Mouse (Mus musculus) stomach, embryonic 16.5 days (tissue): ENCODE data around the gene Sidt1. TPM values are rescaled to one million over a fixed set of nuclear protein-coding genes. Genes with fewer than 3 reads are reported as not detected.

Experiments
- ATAC-seq: fragments of 200-750 bp; cut with Nextera tagmentation; 2 replicates; pipeline ENCODE4 v1.8.0; 2017; ENCODE audit warnings: moderate number of reproducible peaks, moderate TSS enrichment; ENCODE audit not compliant: insufficient read depth, low FRiP score
- H3K27ac ChIP-seq: fragments of 300-500 bp; sonication (generic); 2 replicates; pipeline ENCODE4 v1.5.1; 2014; ENCODE audit warnings: low read length
- H3K27me3 ChIP-seq: fragments of 300-500 bp; sonication (generic); 2 replicates; pipeline ENCODE4 v1.6.1; 2014; ENCODE audit warnings: low read length, control low read depth, mixed read lengths; ENCODE audit not compliant: control insufficient read depth, insufficient read depth
- H3K36me3 ChIP-seq: fragments of 300-500 bp; sonication (generic); 2 replicates; pipeline ENCODE4 v1.6.1; 2014; ENCODE audit warnings: low read length; ENCODE audit not compliant: control insufficient read depth, insufficient read depth
- H3K4me1 ChIP-seq: fragments of 300-500 bp; sonication (generic); 2 replicates; pipeline ENCODE4 v1.6.1; 2014; ENCODE audit warnings: low read length, control low read depth, mixed read lengths; ENCODE audit not compliant: control insufficient read depth, insufficient read depth
- H3K4me2 ChIP-seq: fragments of 300-500 bp; sonication (generic); 2 replicates; pipeline ENCODE4 v1.6.1; 2014; ENCODE audit warnings: low read depth, low read length, mixed read lengths
- H3K4me3 ChIP-seq: fragments of 300-500 bp; sonication (generic); replicated peaks from 2 replicates; pipeline ENCODE4 v1.5.1; 2014; ENCODE audit warnings: mild to moderate bottlenecking, low read length
- H3K9ac ChIP-seq: fragments of 300-500 bp; sonication (generic); 2 replicates; pipeline ENCODE4 v1.6.1; 2014; ENCODE audit warnings: low read length
- H3K9me3 ChIP-seq: fragments of 300-500 bp; sonication (generic); replicated peaks from 2 replicates; pipeline ENCODE4 v1.6.1; 2016; ENCODE audit warnings: low read length, control low read depth; ENCODE audit not compliant: control insufficient read depth
- WGBS: fragments of 180-500 bp; shearing (Covaris S2); extraction: QIAGEN DNeasy Blood & Tissue Kit; methylation state at CpG from one replicate; pipeline ENCODE4 v1.1.7; 2014; 5-methylcytosine and 5-hydroxymethylcytosine counted together
- polyA plus RNA-seq: library from polyadenylated mRNA; unstranded; fragments of >200 nt; fragmentation: Nextera tagmentation; extraction: Ambion mirVana; gene quantifications from 2 replicates; pipeline ENCODE4 v1.2.1, GENCODE M21; 2015

The Sidt1 gene
- polyA plus RNA-seq, 1 experiment from 2014 or later: 6.8 TPM

DNA sequence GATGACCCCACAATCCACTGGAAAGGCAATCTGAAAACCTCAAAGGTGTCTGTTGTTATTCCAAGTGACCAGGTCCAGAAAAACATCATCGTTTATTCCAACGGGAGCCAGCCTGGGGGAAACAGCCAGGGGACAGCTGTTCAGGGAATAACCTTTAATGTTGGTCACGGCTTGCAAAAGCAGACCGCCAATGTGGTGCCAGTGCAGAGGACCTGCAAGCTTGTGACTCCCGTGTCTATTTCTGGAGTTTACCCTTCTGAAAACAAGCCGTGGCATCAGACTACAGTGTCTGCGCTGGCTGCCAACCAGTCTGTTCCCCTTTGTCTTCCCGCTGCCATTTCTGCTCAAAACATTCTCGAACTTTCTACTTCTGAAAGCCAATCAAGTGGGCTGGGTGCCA, 117.5 kb downstream of the Sidt1 start:
- H3K4me1 ChIP-seq: no peaks in the 10 kb centered on the region

DNA sequence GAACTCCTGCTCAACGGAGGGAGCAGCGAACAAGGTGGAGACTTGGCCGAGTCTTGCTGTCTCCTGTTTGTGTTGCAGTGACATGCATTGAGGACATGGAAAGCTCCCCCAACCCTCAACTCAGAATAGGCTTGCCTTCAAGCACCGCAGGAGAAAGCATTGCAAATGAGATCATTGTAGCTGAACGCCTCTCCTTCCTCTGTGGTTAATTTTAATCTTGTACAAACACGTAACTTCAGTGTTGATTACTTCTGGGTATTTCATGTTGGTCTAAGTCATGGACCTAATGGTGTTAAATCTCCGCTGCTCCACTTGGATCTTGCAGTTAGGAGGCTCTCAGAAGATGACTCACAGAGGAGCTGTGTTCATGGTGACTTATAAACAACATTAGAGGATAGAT, 120.3 kb downstream of the Sidt1 start:
- ATAC-seq: no peak
- Histone ChIP-seq H3K27ac (no peak overlapping the region), H3K9me3 (no peaks in the 10 kb centered on the region), H3K9ac (no peak overlapping the region), H3K4me3 (no peak overlapping the region), H3K27me3 (no peaks in the 10 kb centered on the region), H3K4me2 (no peak overlapping the region), H3K4me1 (no peaks in the 10 kb centered on the region), H3K36me3 (peaks cover 12% of the 10 kb centered on the region; the same call in 1 of the 2 replicates)
- WGBS: 88% methylated on average over 7 of the region's 7 CpGs

More for the DNA sequence above, 117.5 kb downstream of the Sidt1 start:
- 92% methylated on average over 9 of the region's 9 CpGs for WGBS
- no peak for ATAC-seq
- H3K27me3 ChIP-seq: no peaks in the 10 kb centered on the region
- H3K36me3 ChIP-seq: peaks cover 22% of the 10 kb centered on the region
- H3K4me2 ChIP-seq: no peak overlapping the region
- H3K9ac ChIP-seq: no peak overlapping the region
- no peaks in the 10 kb centered on the region for H3K9me3 ChIP-seq
- no peak overlapping the region for H3K4me3 ChIP-seq
- H3K27ac ChIP-seq: no peak overlapping the region

DNA sequence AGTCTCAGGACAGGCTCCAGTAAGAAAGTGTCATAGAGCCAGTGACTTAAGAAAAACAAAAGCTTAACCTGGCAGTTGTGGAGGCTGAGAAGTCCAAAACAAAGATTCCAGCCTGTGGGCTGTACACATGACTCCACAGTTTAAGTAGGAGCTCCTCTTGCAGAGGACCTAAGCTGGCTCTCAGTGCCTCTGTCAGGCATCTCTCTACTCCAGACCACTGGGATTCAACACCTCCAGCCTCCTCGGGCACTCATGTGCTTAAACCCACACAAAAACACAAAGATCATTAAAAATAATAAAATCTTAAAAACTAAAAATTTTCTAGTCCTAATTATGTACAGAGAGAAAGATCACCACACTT, 122.0 kb downstream of the Sidt1 start:
- Histone ChIP-seq H3K36me3 (peaks cover 6% of the 10 kb centered on the region; the same call in 1 of the 2 replicates), H3K9ac (no peak overlapping the region), H3K4me2 (no peak overlapping the region), H3K27me3 (no peaks in the 10 kb centered on the region), H3K4me1 (no peaks in the 10 kb centered on the region), H3K4me3 (no peak overlapping the region), H3K9me3 (no peaks in the 10 kb centered on the region), H3K27ac (no peak overlapping the region)
- ATAC-seq: no peak
- WGBS: 96% methylated on average over 1 of the region's 1 CpGs

DNA sequence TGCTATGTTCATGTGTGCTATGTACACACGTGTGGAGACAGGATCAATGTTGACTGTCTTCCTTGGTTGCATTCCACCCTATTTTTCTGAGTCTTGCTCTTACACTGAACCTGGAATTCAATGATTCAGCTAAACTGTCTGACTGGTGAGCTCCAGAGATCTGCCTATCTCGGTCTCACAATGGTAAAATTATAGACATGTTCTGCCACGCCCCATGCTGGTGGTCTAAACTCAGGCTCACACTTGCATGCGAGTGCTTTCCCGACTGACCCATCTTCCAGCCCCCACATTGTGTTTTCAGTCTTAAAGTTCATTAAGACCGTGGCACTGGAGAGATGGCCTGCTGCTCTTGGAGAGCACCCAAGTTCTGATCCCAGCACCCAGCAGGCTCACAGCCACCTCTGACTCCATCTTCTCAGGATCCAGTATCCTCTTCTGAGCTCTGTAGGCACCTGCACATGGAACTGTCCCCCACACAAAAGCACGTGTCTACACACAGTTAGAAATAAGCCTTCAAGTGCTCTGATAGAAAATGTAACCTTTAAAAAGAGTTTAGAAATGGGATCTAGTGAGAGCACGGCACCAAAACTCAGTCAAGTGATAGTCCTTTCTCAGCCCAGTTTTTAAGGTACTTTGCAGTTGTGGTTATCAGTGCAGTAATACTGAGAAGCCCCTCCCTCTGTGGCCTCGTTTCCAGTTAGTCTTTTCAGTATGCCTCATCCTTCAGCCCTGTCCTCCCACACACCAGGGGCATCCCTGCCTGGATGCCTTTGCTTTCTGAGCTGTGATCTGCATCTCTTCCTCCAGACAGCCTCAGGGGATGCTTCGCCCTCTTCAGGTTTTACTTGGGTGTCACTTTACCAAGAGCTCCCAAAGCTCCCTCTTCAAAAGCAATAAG, 122.6 kb downstream of the Sidt1 start:
- no peak for ATAC-seq
- Histone ChIP-seq H3K27ac (no peak overlapping the region), H3K4me3 (no peak overlapping the region), H3K9ac (no peak overlapping the region), H3K4me1 (no peaks in the 10 kb centered on the region), H3K36me3 (0 out of 2 replicates have a peak, but pooled peaks cover 12% of the 10 kb centered on the region), H3K4me2 (no peak overlapping the region), H3K9me3 (no peaks in the 10 kb centered on the region), H3K27me3 (no peaks in the 10 kb centered on the region)
- WGBS: 76% methylated on average over 10 of the region's 10 CpGs

DNA sequence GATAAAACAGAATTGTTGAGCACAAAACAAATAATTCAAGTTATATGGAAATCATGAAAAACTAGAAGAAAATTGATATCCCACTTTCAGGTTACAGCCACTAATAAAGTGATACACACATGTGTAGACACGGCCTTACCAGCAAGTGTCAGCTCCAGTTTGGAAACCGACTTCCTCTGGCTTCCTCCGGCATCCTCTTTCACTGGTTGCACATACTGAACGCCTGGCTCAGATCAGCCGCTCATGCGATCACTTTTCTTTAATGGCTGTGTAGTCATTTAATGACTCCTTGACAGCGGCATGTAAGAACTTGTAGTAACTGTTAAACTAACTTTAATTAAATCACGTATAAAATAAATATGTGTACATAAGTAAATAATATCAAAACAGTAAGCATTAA, 127.0 kb downstream of the Sidt1 start:
- H3K9me3 ChIP-seq: peaks cover 5% of the 10 kb centered on the region; the same call in 1 of the 2 replicates
- H3K4me3 ChIP-seq: no peak overlapping the region
- H3K36me3 ChIP-seq: peaks cover 19% of the 10 kb centered on the region
- H3K4me2 ChIP-seq: no peak overlapping the region
- no peak for ATAC-seq
- H3K9ac ChIP-seq: no peak overlapping the region
- H3K27me3 ChIP-seq: no peaks in the 10 kb centered on the region
- WGBS: 86% methylated on average over 8 of the region's 8 CpGs
- no peak overlapping the region for H3K27ac ChIP-seq
- no peaks in the 10 kb centered on the region for H3K4me1 ChIP-seq

DNA sequence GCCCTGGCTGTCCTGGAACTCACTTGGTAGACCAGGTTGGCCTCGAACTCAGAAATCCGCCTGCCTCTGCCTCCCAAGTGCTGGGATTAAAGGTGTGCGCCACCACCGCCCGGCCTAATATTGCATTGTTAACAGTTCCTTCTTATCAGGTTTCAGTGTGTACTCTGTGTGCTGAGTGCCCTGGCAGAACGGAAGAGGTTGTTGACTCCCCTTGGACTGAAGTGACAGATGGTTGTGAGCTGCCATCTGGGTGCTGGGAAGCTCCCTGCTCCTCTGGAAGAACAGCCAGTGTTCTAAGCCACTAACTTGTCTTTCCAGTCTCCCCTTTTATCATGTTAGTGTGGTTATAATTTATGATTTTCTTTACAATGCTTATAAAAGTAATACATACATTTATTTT, 128.7 kb downstream of the Sidt1 start:
- no peaks in the 10 kb centered on the region for H3K4me1 ChIP-seq
- H3K9ac ChIP-seq: no peak overlapping the region
- peaks cover 5% of the 10 kb centered on the region; the same call in 1 of the 2 replicates for H3K9me3 ChIP-seq
- H3K36me3 ChIP-seq: peaks cover 19% of the 10 kb centered on the region
- H3K4me2 ChIP-seq: no peak overlapping the region
- H3K27me3 ChIP-seq: no peaks in the 10 kb centered on the region
- no peak overlapping the region for H3K4me3 ChIP-seq
- H3K27ac ChIP-seq: no peak overlapping the region
- ATAC-seq: no peak
- 73% methylated on average over 6 of the region's 6 CpGs for WGBS

DNA sequence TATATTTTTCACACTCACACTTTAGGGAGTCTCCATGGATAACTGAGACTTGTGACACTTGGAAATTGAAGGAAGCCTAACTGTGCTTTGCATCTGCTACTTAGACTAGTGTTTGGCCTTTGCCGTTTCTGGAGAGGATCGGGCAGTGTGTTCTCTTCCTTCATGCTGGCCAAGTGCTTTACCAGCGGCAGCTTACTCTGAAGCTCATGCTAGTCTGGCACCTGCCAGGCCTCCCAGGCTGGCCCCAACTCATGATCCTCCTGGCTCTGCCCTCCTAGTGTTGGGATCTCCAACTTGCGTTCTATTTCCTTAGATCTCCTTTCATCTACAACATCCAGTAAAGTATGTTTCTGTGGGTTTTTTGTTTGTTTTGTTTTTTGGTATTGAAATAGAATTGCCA, 132.8 kb downstream of the Sidt1 start:
- no peak overlapping the region for H3K4me3 ChIP-seq
- H3K9me3 ChIP-seq: peaks cover 5% of the 10 kb centered on the region; the same call in 1 of the 2 replicates
- no peaks in the 10 kb centered on the region for H3K27me3 ChIP-seq
- no peak for ATAC-seq
- H3K27ac ChIP-seq: no peak overlapping the region
- H3K9ac ChIP-seq: no peak overlapping the region
- WGBS: 89% methylated on average over 4 of the region's 4 CpGs
- no peaks in the 10 kb centered on the region for H3K4me1 ChIP-seq
- peaks cover 13% of the 10 kb centered on the region for H3K36me3 ChIP-seq
- H3K4me2 ChIP-seq: no peak overlapping the region

DNA sequence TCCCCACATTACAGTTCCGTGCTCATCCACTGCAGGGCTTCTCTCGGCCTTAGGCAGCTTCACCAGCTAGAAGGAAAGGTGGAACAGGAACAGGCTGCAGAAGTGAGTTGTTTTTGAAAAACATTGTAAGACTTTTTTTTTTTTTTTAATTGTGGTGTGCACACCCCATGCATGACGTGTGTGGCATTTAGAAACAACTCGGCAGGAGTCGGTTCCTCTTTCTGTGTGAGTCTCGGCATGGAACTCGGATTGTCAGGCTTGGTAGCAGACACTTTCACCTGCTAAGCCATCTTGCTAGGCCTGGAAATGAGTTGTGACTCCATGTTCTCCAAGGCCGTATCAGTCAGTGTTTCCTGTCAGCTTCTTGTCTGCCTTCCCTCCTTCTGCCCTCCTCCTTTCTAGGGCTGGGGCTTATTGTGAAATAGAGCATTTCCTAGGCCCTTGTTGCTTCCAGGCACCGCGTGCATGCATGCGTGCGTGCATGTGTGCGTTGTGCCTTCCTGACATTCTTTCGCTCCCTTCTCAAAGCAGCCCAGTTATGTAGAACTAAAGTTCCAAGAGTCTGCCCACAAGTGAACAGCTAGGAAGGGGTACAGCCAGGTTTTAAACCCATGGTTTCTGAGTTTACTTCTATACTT, 133.8 kb downstream of the Sidt1 start:
- Histone ChIP-seq H3K4me3 (no peak overlapping the region), H3K36me3 (peaks cover 13% of the 10 kb centered on the region), H3K27me3 (no peaks in the 10 kb centered on the region), H3K4me2 (no peak overlapping the region), H3K4me1 (no peaks in the 10 kb centered on the region), H3K27ac (no peak overlapping the region), H3K9me3 (peaks cover 5% of the 10 kb centered on the region; the same call in 1 of the 2 replicates), H3K9ac (no peak overlapping the region)
- WGBS: 89% methylated on average over 14 of the region's 14 CpGs
- ATAC-seq: no peak

DNA sequence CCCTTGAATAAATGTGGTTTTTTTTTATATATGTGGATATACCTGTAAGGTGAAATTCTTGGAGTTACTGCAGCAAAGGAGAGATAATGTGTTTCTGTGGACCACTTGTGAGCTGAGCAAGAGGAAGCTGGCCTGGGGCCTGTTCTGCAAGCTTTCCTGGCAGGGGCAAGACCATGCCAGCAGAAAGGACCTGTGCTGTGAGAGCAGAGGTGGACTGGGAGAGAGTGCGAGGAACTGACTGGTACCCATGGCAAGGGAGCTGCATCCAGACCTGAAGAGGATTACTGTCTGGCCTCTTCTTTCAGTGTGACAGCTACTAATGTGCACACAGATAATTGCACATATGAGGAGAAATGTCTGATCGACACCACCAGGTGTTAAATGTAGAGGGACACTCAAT, 142.0 kb downstream of the Sidt1 start:
- no peak for ATAC-seq
- WGBS: 91% methylated on average over 2 of the region's 2 CpGs
- Histone ChIP-seq H3K36me3 (no peaks in the 10 kb centered on the region), H3K27ac (no peak overlapping the region), H3K9me3 (no peaks in the 10 kb centered on the region), H3K4me2 (no peak overlapping the region), H3K27me3 (no peaks in the 10 kb centered on the region), H3K4me3 (no peak overlapping the region), H3K9ac (no peak overlapping the region), H3K4me1 (no peaks in the 10 kb centered on the region)
